Mouse (Mus musculus): ENCODE measurements around the gene Tubb4b. TPM values are rescaled to one million over a fixed set of nuclear protein-coding genes. Genes with fewer than 3 reads are reported as not detected.

Tubb4b gene
- polyA plus RNA-seq, 1 experiment from 2014 or later, result 387 TPM

- Histone ChIP-seq H3K4me3 (ENCODE audit: low read depth, low read length) (peak overlapping the region; percentile 87), H3K9me3 (ENCODE audit: control insufficient read depth, low read length) (no peaks in the 10 kb centered on the region), H3K27ac (ENCODE audit: low read depth, low read length) (peak overlapping the region; percentile 85), H3K9ac (replicated peaks; ENCODE audit: low read depth, low read length) (peak overlapping the region; percentile 90), H3K4me2 (ENCODE audit: low read depth, low read length) (peak overlapping the region; percentile 92), H3K4me1 (ENCODE audit: control insufficient read depth, insufficient read depth, low read length) (peaks cover 20% of the 10 kb centered on the region), H3K27me3 (ENCODE audit: control insufficient read depth, insufficient read depth, low read length) (no peaks in the 10 kb centered on the region), H3K36me3 (ENCODE audit: control insufficient read depth, insufficient read depth, low read length) (peaks cover 16% of the 10 kb centered on the region; the same call in 1 of the 2 replicates)
- WGBS, result under 1% methylated on average over 24 of the region's 24 CpGs
- ATAC-seq (ENCODE audit: low read depth), result peak; percentile 36; the same call in 1 of the 2 replicates
These were observed 13.8 kb downstream of the Tubb4b start for GRCm38 (mm10) chr2:25210686-25211085.

DNA sequence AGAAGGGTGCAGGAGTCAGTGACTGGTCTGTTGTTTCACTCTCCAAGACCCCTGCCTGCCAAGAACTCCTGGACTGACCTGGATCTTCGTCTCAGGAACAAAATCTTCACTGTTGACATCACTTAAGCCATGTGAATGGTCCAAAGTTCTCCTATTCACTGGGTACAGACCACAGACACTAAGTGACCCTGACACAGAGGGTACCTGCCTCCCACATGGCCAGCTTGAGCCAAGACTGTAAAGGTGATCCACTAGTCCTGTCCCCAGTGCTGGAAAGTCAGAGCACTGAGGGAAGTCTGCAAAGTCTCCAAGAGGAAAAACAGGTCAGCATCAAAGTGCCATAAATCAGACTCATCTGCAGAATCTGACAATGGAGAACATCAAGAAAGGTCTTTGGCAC is 16.9 kb downstream of the Tubb4b start:
- no peaks in the 10 kb centered on the region for H3K9me3 ChIP-seq (ENCODE audit: control insufficient read depth, low read length)
- H3K4me2 ChIP-seq (ENCODE audit: low read depth, low read length), result no peak overlapping the region
- H3K4me1 ChIP-seq (ENCODE audit: control insufficient read depth, insufficient read depth, low read length), result peaks cover 20% of the 10 kb centered on the region
- H3K27me3 ChIP-seq (ENCODE audit: control insufficient read depth, insufficient read depth, low read length), result no peaks in the 10 kb centered on the region
- H3K4me3 ChIP-seq (ENCODE audit: low read depth, low read length), result no peak overlapping the region
- H3K27ac ChIP-seq (ENCODE audit: low read depth, low read length), result no peak overlapping the region
- no peak overlapping the region for H3K9ac ChIP-seq (replicated peaks; ENCODE audit: low read depth, low read length)
- H3K36me3 ChIP-seq (ENCODE audit: control insufficient read depth, insufficient read depth, low read length), result peaks cover 41% of the 10 kb centered on the region
- WGBS, result 75% methylated on average over 1 of the region's 1 CpGs
- no peak for ATAC-seq (ENCODE audit: low read depth)

DNA sequence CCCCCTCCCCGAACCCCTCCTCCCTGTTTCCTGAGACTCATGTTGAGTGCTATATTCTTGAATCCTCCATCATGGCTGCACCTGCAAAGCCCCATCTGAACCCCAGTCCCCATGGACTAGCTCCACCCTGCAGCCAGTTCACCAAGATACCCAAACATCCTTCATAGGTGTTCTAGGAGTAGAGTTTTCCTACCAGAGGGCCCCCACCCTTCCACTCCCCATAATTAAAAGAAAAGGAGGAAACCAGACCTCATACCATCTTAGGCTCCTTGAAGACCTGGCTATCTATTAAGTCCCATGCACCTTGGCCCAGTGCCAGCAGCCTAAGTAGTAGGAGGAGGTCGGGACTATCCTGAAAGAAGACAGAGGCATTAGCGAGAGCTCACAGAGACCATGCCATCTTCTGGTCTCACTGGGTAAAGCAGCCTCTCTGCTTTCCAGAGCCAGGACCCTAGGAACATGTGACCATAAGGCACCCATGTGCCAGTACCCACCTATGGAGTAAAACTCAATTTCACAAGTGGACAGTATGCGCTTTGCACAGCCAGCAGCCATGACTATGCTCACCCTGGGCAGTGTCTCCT is 20.8 kb downstream of the Tubb4b start:
- H3K27me3 ChIP-seq (ENCODE audit: control insufficient read depth, insufficient read depth, low read length), result no peaks in the 10 kb centered on the region
- peak; percentile 38; the same call in 1 of the 2 replicates for ATAC-seq (ENCODE audit: low read depth)
- H3K4me2 ChIP-seq (ENCODE audit: low read depth, low read length), result no peak overlapping the region
- 65% methylated on average over 4 of the region's 4 CpGs for WGBS
- no peak overlapping the region for H3K9ac ChIP-seq (replicated peaks; ENCODE audit: low read depth, low read length)
- H3K9me3 ChIP-seq (ENCODE audit: control insufficient read depth, low read length), result no peaks in the 10 kb centered on the region
- peaks cover 71% of the 10 kb centered on the region for H3K36me3 ChIP-seq (ENCODE audit: control insufficient read depth, insufficient read depth, low read length)
- H3K4me3 ChIP-seq (ENCODE audit: low read depth, low read length), result no peak overlapping the region
- peaks cover 4% of the 10 kb centered on the region; the same call in 1 of the 2 replicates for H3K4me1 ChIP-seq (ENCODE audit: control insufficient read depth, insufficient read depth, low read length)
- H3K27ac ChIP-seq (ENCODE audit: low read depth, low read length), result no peak overlapping the region

DNA sequence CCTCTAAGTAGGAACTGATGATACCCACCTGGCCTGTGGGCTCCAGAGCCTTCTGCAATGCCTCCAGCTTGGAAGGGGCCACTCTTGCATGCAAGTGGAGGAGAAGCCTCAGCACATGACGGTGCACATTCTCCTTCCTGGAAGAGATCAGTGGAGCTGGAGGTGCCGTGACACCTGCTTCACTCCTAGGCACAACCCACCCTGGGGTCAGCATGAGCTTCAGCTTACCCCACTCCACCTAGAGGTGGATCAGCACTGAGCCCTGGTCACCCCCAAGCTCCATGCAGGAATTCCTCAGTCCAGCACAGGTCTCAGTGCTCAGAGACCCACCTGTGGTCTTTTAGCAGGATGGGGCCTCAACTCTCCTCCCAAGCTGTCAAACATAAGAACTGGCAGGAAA is 23.9 kb downstream of the Tubb4b start:
- H3K4me2 ChIP-seq (ENCODE audit: low read depth, low read length), result no peak overlapping the region
- no peak for ATAC-seq (ENCODE audit: low read depth)
- WGBS, result 97% methylated on average over 2 of the region's 2 CpGs
- peaks cover 64% of the 10 kb centered on the region for H3K36me3 ChIP-seq (ENCODE audit: control insufficient read depth, insufficient read depth, low read length)
- no peaks in the 10 kb centered on the region for H3K9me3 ChIP-seq (ENCODE audit: control insufficient read depth, low read length)
- H3K27ac ChIP-seq (ENCODE audit: low read depth, low read length), result no peak overlapping the region
- H3K4me3 ChIP-seq (ENCODE audit: low read depth, low read length), result no peak overlapping the region
- H3K4me1 ChIP-seq (ENCODE audit: control insufficient read depth, insufficient read depth, low read length), result no peaks in the 10 kb centered on the region
- no peak overlapping the region for H3K9ac ChIP-seq (replicated peaks; ENCODE audit: low read depth, low read length)
- 0 out of 2 replicates have a peak, but pooled peaks cover 3% of the 10 kb centered on the region for H3K27me3 ChIP-seq (ENCODE audit: control insufficient read depth, insufficient read depth, low read length)

DNA sequence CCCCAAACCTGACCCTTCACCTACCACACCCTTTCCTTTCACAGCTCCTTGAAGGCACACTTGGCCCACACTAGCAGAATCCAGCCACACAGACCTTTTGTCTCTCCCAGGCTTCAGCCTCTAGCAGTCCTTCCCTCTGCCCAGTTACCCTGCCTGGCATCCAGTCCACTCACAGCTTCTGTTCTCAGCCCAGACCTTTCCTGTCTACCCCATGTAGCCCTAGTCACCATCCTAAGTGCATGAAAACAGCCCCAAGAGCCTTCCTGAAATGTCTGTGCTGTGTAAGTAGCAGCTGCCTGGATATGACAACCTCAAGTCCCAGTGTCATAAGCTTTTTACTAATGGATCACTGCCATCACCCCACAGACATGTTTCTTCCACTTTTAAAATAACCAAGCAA is 26.6 kb downstream of the Tubb4b start:
- ATAC-seq (ENCODE audit: low read depth), result no peak
- Histone ChIP-seq H3K4me2 (ENCODE audit: low read depth, low read length) (no peak overlapping the region), H3K9ac (replicated peaks; ENCODE audit: low read depth, low read length) (no peak overlapping the region), H3K27me3 (ENCODE audit: control insufficient read depth, insufficient read depth, low read length) (peaks cover 9% of the 10 kb centered on the region; the same call in 1 of the 2 replicates), H3K4me3 (ENCODE audit: low read depth, low read length) (no peak overlapping the region), H3K9me3 (ENCODE audit: control insufficient read depth, low read length) (no peaks in the 10 kb centered on the region), H3K4me1 (ENCODE audit: control insufficient read depth, insufficient read depth, low read length) (no peaks in the 10 kb centered on the region), H3K27ac (ENCODE audit: low read depth, low read length) (no peak overlapping the region), H3K36me3 (ENCODE audit: control insufficient read depth, insufficient read depth, low read length) (peaks cover 42% of the 10 kb centered on the region)

- H3K9ac ChIP-seq (replicated peaks; ENCODE audit: low read depth, low read length), result no peak overlapping the region
- peaks cover 35% of the 10 kb centered on the region for H3K36me3 ChIP-seq (ENCODE audit: control insufficient read depth, insufficient read depth, low read length)
- H3K27me3 ChIP-seq (ENCODE audit: control insufficient read depth, insufficient read depth, low read length), result peaks cover 9% of the 10 kb centered on the region; the same call in 1 of the 2 replicates
- 37% methylated on average over 2 of the region's 2 CpGs for WGBS
- H3K27ac ChIP-seq (ENCODE audit: low read depth, low read length), result no peak overlapping the region
- H3K4me2 ChIP-seq (ENCODE audit: low read depth, low read length), result no peak overlapping the region
- H3K4me3 ChIP-seq (ENCODE audit: low read depth, low read length), result no peak overlapping the region
- H3K9me3 ChIP-seq (ENCODE audit: control insufficient read depth, low read length), result no peaks in the 10 kb centered on the region
- no peak for ATAC-seq (ENCODE audit: low read depth)
- no peaks in the 10 kb centered on the region for H3K4me1 ChIP-seq (ENCODE audit: control insufficient read depth, insufficient read depth, low read length)
These were observed 27.3 kb downstream of the Tubb4b start for GRCm38 (mm10) chr2:25197191-25197590.

DNA sequence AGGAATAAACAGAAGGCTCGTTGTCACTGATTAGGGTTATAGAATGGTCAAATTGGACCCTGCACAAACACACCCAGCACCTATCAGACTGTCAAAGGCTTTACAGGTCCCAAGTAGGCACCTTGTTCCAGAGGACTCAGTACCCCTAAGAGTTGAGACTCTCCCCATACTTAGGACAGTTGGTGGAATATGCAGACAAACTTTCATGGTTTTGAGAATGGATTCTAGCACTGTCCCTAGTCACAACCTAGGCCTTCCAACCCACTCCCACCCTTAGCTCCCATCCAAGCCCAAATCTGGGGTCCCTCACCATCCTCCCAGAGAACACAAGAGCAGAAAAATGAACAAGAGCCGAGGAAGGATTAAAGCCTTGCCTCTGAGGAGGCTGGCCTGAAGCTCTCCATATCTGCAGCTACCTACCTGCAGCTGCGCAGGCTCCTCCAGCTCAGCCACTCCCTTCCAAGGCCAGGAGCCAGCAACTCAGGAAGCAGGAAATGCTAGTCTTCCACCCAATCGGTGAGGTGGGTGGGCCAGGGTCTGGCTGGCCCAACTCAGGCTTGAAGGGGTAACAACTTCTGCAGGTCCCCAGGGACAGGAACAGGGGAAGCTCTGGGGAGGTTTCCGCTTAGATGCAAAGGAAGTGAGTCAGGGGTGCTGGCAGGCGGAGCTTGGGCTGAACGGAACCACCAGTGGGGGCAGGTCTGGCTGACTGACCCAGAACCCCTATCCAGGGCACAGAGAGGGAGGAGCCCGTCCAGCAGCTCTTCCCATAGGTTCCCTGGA is 28.1 kb downstream of the Tubb4b start, which contains the start of gene Tor4a:
Tor4a (minus strand) TSS at position 715 of the 783 bp plus-strand sequence.
- Histone ChIP-seq H3K9me3 (ENCODE audit: control insufficient read depth, low read length) (no peaks in the 10 kb centered on the region), H3K27me3 (ENCODE audit: control insufficient read depth, insufficient read depth, low read length) (peaks cover 9% of the 10 kb centered on the region; the same call in 1 of the 2 replicates), H3K4me2 (ENCODE audit: low read depth, low read length) (0 out of 2 replicates have a peak within 1 kb of the TSS, but pooled peaks have one; percentile 16), H3K9ac (replicated peaks; ENCODE audit: low read depth, low read length) (no peak within 1 kb of the TSS), H3K4me1 (ENCODE audit: control insufficient read depth, insufficient read depth, low read length) (no peaks in the 10 kb centered on the region), H3K4me3 (ENCODE audit: low read depth, low read length) (no peak within 1 kb of the TSS; the same call in 1 of the 2 replicates), H3K27ac (ENCODE audit: low read depth, low read length) (no peak within 1 kb of the TSS), H3K36me3 (ENCODE audit: control insufficient read depth, insufficient read depth, low read length) (peaks cover 28% of the 10 kb centered on the region)
- WGBS, result 10% methylated on average over 8 of the region's 8 CpGs
- no peak for ATAC-seq (ENCODE audit: low read depth)

GRCm38 (mm10) chr2:25195211-25196156 is 29.0 kb downstream of the Tubb4b start:
- no peak overlapping the region for H3K27ac ChIP-seq (ENCODE audit: low read depth, low read length)
- H3K4me1 ChIP-seq (ENCODE audit: control insufficient read depth, insufficient read depth, low read length), result no peaks in the 10 kb centered on the region
- H3K9me3 ChIP-seq (ENCODE audit: control insufficient read depth, low read length), result no peaks in the 10 kb centered on the region
- 23% methylated on average over 55 of the region's 55 CpGs for WGBS
- ATAC-seq (ENCODE audit: low read depth), result no peak
- H3K4me2 ChIP-seq (ENCODE audit: low read depth, low read length), result 0 out of 2 replicates have a peak overlapping the region, but pooled peaks have one; percentile 16
- peaks cover 9% of the 10 kb centered on the region; the same call in 1 of the 2 replicates for H3K27me3 ChIP-seq (ENCODE audit: control insufficient read depth, insufficient read depth, low read length)
- H3K36me3 ChIP-seq (ENCODE audit: control insufficient read depth, insufficient read depth, low read length), result peaks cover 20% of the 10 kb centered on the region
- no peak overlapping the region for H3K9ac ChIP-seq (replicated peaks; ENCODE audit: low read depth, low read length)
- no peak overlapping the region; the same call in 1 of the 2 replicates for H3K4me3 ChIP-seq (ENCODE audit: low read depth, low read length)
